8 mouse cellular contexts compared by ENCODE assay signal in genomic region chr14:30715618-30716050, GRCm38 (mm10). TPM values are rescaled to one million over a fixed set of nuclear protein-coding genes. Genes with fewer than 3 reads are reported as not detected.
A peak's percentile ranks its signal among the peaks of the same experiment; 100 is the strongest.
DNase-seq lines count a peak whose midpoint lies in the region; ATAC-seq and TF ChIP-seq lines count a peak whose summit lies in the region.

No protein-coding gene starts in this region.

- H3K36me3 ChIP-seq in hindbrain, embryonic 16.5 days (ENCODE audit: control insufficient read depth, insufficient read depth, low read length) = no peaks in the 10 kb centered on the region
- H3K36me3 ChIP-seq in megakaryocyte, embryonic 14.5 days (replicated peaks; ENCODE audit: low read length) = no peaks in the 10 kb centered on the region

- peak; percentile 88 for ATAC-seq in hindbrain, embryonic 16.5 days

- H3K9me3 ChIP-seq in hindbrain, embryonic 16.5 days (ENCODE audit: control insufficient read depth, low read length) = no peaks in the 10 kb centered on the region
- no peaks in the 10 kb centered on the region for H3K9me3 ChIP-seq in megakaryocyte, embryonic 14.5 days

- H3K4me3 ChIP-seq in gastrocnemius, adult 2 months = peak overlapping the region; percentile 99
- H3K4me3 ChIP-seq in hindbrain, embryonic 16.5 days (ENCODE audit: low read length) = peak overlapping the region; percentile 93
- H3K4me3 ChIP-seq in megakaryocyte, embryonic 14.5 days (replicated peaks) = peak overlapping the region; percentile 94

- DNase-seq in adrenal gland, adult (ENCODE audit: inconsistent age in 2 of 2, low spot score in 1 of 2) = peak; percentile 88 to 96
- no peak for DNase-seq in adrenal gland, adult 8-10 months
- DNase-seq in cerebellum, postnatal 36 days = peak; percentile 78 to 85
- DNase-seq in gastrocnemius, adult 2 months = peak; percentile 90
- DNase-seq in left cerebral cortex, postnatal 14 days (ENCODE audit: low spot score in 2 of 2) = peak; percentile 72 to 85
- DNase-seq in right cerebral cortex, postnatal 14 days = peak; percentile 85

- peak overlapping the region; percentile 89 for H3K9ac ChIP-seq in hindbrain, embryonic 16.5 days (ENCODE audit: low read depth, low read length)

- peak overlapping the region; percentile 95 for H3K27ac ChIP-seq in gastrocnemius, adult 2 months
- H3K27ac ChIP-seq in hindbrain, embryonic 16.5 days (ENCODE audit: low read depth, low read length) = peak overlapping the region; percentile 94

- 0 out of 2 replicates have a peak, but pooled peaks have one; percentile 2 for TF ChIP-seq CTCF in gastrocnemius, adult 2 months (IDR thresholded peaks at IDR 0.05)

- H3K27me3 ChIP-seq in hindbrain, embryonic 16.5 days (replicated peaks; ENCODE audit: control insufficient read depth, insufficient read depth, low read length) = no peaks in the 10 kb centered on the region
- peaks cover 7% of the 10 kb centered on the region for H3K27me3 ChIP-seq in megakaryocyte, embryonic 14.5 days (replicated peaks)

- intact Hi-C loops in gastrocnemius, adult 2 months (cut with DNase I) = loop anchor here (5.0 to 10.0 kb wide), 4 partner anchors 47 to 167 kb away; partner anchors contain the start of genes Rft1 and Tmem110
- intact Hi-C loops in left cerebral cortex, postnatal 14 days (cut with DNase I) = loop anchor here (10.0 kb wide), 1 partner anchor 59 kb away; no protein-coding TSS in a partner anchor

- H3K4me1 ChIP-seq in hindbrain, embryonic 16.5 days (ENCODE audit: control insufficient read depth, insufficient read depth, low read depth, low read length) = peaks cover 8% of the 10 kb centered on the region
- peaks cover 40% of the 10 kb centered on the region for H3K4me1 ChIP-seq in megakaryocyte, embryonic 14.5 days

- WGBS in hindbrain, embryonic 16.5 days = under 1% methylated on average over 59 of the region's 68 CpGs

- peak overlapping the region; percentile 80 for H3K4me2 ChIP-seq in hindbrain, embryonic 16.5 days (ENCODE audit: low read length)

RNA-seq across cellular contexts. Expression of gene Sfmbt1, which starts 1.0 kb away (rescaled TPM):
- 10 to 100 TPM; 26.7 to 31.3 (median 30.3) TPM for total RNA-seq in adrenal gland, adult 8-10 months (2022)
- total RNA-seq in gastrocnemius, adult 2 months (2021) = 10 to 100 TPM; 11.0 to 11.4 TPM
- polyA plus RNA-seq in hindbrain, embryonic 16.5 days (2015; fragmentation: Nextera tagmentation; extraction: Ambion mirVana) = 15.1 and 15.9 TPM in 2 replicates
- total RNA-seq in left cerebral cortex, postnatal 14 days (2021) = 10 to 100 TPM; 26.0 to 29.9 TPM
- polyA plus RNA-seq in megakaryocyte, embryonic 14.5 days (2012; ENCODE audit: insufficient read depth, low replicate concordance) = 0.53 and 1.0 TPM in 2 replicates
